Mouse (Mus musculus): Measurements from ENCODE around the gene Nfatc2ip.

DNA sequence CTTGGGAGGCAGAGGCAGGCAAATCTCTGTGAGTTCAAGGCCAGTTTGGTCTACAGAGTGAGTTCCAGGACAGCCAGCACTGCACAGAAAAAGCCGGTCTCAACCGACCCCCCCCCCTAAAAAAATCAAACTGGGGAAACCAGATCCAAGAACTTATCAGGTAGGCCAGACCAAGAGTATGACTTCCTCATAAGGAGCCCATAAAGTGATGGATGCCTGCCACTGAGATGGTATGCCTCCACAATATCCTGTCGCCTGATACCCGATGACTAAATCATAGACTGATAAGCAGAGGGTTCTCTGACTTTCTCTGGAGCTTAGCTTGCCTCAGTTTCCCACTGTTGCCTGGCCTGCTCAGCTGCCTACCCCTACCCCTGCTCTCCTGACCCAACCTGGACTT, 1.3 kb upstream of the Nfatc2ip start:
- TF ChIP-seq CTCF (IDR thresholded peaks at IDR 0.05; ENCODE audit: extremely low read depth, insufficient read depth, low read length) (no peak), POLR2A (IDR thresholded peaks at IDR 0.05; ENCODE audit: extremely low read depth, insufficient read depth, low read length) (no peak)

Data from cortical plate, adult 2 months (tissue).